Mouse (Mus musculus): Measurements from ENCODE around the gene Pdzd11.

Pdzd11 gene

GRCm38 (mm10) chrX:100625802-100626793 is at the start of gene Pdzd11:
Pdzd11 (minus strand) TSS chrX:100626568.
- DNase-seq (ENCODE audit: low spot score in 2 of 2), result peak; percentile 46 to 82

GRCm38 (mm10) chrX:100664825-100665224 is 38.5 kb upstream of the Pdzd11 start:
- no peak for DNase-seq (ENCODE audit: low spot score in 2 of 2)

- DNase-seq (ENCODE audit: low spot score in 2 of 2), result no peak
Measured at GRCm38 (mm10) chrX:100652848-100653247, 26.5 kb upstream of the Pdzd11 start.

- DNase-seq (ENCODE audit: low spot score in 2 of 2), result no peak
Measured at GRCm38 (mm10) chrX:100638477-100638876, 12.1 kb upstream of the Pdzd11 start.

GRCm38 (mm10) chrX:100629076-100629475 is 2.7 kb upstream of the Pdzd11 start:
- DNase-seq (ENCODE audit: low spot score in 2 of 2), result no peak

GRCm38 (mm10) chrX:100625546-100625801 is 894 bp downstream of the Pdzd11 start, which contains the start of gene Kif4:
Kif4 (plus strand) TSS chrX:100625737.
- DNase-seq (ENCODE audit: low spot score in 2 of 2), result no peak

GRCm38 (mm10) chrX:100625146-100625545 is 1.2 kb downstream of the Pdzd11 start:
- DNase-seq (ENCODE audit: low spot score in 2 of 2), result no peak

- DNase-seq (ENCODE audit: low spot score in 2 of 2), result no peak
Measured at GRCm38 (mm10) chrX:100624242-100624641, 2.1 kb downstream of the Pdzd11 start.

GRCm38 (mm10) chrX:100621366-100621765 is 5.0 kb downstream of the Pdzd11 start:
- DNase-seq (ENCODE audit: low spot score in 2 of 2), result no peak

- DNase-seq (ENCODE audit: low spot score in 2 of 2), result no peak
Measured at GRCm38 (mm10) chrX:100618488-100618887, 7.9 kb downstream of the Pdzd11 start.

- DNase-seq (ENCODE audit: low spot score in 2 of 2), result no peak
Measured at GRCm38 (mm10) chrX:100605314-100605713, 21.1 kb downstream of the Pdzd11 start, which contains the start of gene Arr3. Arr3 (plus strand) TSS chrX:100605497.

- no peak for DNase-seq (ENCODE audit: low spot score in 2 of 2)
Measured at GRCm38 (mm10) chrX:100599755-100600154, 26.6 kb downstream of the Pdzd11 start.

- peak in 1 of 2 experiments; percentile 3 for DNase-seq (ENCODE audit: low spot score in 2 of 2)
Measured at GRCm38 (mm10) chrX:100597439-100597838, 28.9 kb downstream of the Pdzd11 start.

GRCm38 (mm10) chrX:100594791-100595190 is 31.6 kb downstream of the Pdzd11 start, which contains the start of gene P2ry4:
P2ry4 (minus strand) TSS chrX:100594869.
- DNase-seq (ENCODE audit: low spot score in 2 of 2), result no peak

Measured in urinary bladder, adult 18-20 months (tissue).